Mouse (Mus musculus): Measurements from ENCODE around the gene Olfr117.
"Not testable (repeated sequence)": the region's sequence is repeated elsewhere in the genome, so short reads cannot be mapped to it uniquely, and the experiment has no call there.

The Olfr117 gene

GRCm38 (mm10) chr17:37663682-37664081 is at the start of gene Olfr117:
Olfr117 (minus strand) TSS chr17:37663782.
- DNase-seq = no peak

GRCm38 (mm10) chr17:37696264-37696663 is 32.7 kb upstream of the Olfr117 start, which contains the start of gene Olfr119:
Olfr119 (plus strand) TSS chr17:37696564.
- DNase-seq = not testable (repeated sequence)

GRCm38 (mm10) chr17:37666688-37667087 is 3.1 kb upstream of the Olfr117 start, which contains the start of gene Olfr118:
Olfr118 (plus strand) TSS chr17:37666988.
- DNase-seq = no peak

- DNase-seq = no peak
Observed at GRCm38 (mm10) chr17:37627009-37627408, 36.6 kb downstream of the Olfr117 start, which contains the start of the genes Olfr115 and Olfr116. Olfr115 (minus strand) TSS chr17:37627109. Olfr116 (minus strand) TSS chr17:37627199.

All from right cerebral cortex, postnatal 14 days (tissue).